Mouse (Mus musculus) adipocyte (in vitro differentiated cells): ENCODE results near the gene Gm2431.
"Not testable (repeated sequence)": the region's sequence is repeated elsewhere in the genome, so short reads cannot be mapped to it uniquely, and the experiment has no call there.

Source experiments
- DNase-seq: peaks from one replicate; pipeline ENCODE4 v3.0.0-alpha.2; 2016; ENCODE audit warnings: low spot score

Gene Gm2431

DNA sequence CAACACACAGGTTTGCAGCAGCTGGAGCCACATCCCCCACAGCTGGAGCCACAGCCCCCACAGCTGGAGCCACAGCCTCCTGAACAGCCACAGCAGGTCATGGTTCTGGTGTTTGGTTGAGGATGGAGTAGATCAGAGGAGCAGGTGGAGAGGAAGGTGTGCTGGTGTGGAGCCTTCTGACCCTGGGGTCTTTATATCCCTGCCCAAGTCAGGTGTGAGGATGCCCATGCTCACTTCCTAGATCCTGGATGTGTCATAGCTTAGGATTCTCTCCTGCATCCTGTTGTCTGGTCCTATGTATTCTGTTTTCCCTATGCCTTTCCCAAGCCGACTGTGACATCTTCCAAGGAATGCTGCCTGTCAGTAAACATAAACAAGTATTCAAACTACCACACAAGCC is at the start of gene Gm2431:
Gene Gm2431 (minus strand): TSS at position 101 of the 400 bp plus-strand sequence.
- DNase-seq: not testable (repeated sequence)

DNA sequence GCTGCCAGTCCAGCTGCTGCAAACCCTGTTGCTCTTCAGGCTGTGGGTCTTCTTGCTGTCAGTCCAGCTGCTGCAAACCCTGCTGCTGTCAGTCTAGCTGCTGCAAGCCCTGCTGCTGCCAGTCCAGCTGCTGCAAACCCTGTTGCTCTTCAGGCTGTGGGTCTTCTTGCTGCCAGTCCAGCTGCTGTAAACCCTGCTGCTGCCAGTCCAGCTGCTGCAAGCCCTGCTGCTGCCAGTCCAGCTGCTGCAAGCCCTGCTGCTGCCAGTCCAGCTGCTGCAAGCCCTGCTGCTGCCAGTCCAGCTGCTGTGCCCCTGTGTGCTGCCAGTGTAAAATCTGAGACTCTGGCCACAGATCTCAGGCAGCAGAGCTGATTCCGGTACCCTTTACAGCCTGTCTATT is 45.8 kb upstream of the Gm2431 start:
- not testable (repeated sequence) for DNase-seq

DNA sequence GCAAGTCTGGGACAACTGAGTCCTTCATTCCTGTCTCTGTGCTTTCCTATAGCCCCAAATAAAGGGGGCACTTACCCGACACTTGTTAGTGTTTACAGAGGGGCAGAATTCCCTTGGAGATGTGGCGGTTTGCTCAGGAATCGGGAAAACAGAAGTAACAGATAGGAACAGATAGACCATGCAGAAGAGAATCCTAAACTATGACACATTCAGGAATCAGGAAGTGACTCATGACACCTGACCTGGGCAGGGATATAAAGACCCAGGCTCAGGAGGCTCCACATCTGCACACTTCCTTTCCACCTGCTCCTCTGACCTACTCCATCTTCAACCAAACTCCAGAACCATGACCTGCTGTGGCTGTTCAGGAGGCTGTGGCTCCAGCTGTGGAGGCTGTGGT is 45.1 kb upstream of the Gm2431 start, which contains the start of gene Krtap5-4:
Gene Krtap5-4 (plus strand): TSS at position 301 of the 400 bp plus-strand sequence.
- DNase-seq: no peak

DNA sequence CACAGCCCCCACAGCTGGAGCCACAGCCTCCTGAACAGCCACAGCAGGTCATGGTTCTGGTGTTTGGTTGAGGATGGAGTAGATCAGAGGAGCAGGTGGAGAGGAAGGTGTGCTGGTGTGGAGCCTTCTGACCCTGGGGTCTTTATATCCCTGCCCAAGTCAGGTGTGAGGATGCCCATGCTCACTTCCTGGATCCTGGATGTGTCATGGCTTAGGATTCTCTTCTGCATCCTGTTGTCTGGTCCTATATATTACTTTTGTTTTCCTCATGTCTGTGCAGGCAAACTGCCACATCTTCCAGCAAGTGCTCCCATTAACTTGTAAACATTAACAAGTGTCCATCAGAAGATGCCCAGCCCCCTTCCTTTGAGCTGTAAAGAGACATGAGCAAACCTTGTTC is 38.9 kb upstream of the Gm2431 start, which contains the start of gene Krtap5-1:
Gene Krtap5-1 (minus strand): TSS at position 101 of the 400 bp plus-strand sequence.
- DNase-seq: not testable (repeated sequence)

DNA sequence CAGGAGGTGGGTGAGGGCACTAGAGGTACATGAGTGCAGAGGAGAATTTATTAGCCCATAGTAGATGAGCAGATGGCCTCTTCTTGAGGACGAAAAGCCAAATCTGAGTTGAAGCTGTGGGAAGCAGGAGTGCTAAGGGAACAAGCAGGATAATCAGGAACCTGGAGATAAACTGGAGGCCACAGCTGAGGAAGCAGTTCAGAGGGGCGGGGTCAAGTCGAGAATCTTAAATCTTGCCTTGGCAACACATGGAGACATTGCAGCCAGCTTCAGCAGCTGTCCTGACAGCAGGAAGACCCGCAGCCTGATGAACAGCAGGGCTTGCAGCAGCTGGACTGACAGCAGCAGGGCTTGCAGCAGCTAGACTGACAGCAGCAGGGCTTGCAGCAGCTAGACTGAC is 38.0 kb upstream of the Gm2431 start:
- DNase-seq: not testable (repeated sequence)

DNA sequence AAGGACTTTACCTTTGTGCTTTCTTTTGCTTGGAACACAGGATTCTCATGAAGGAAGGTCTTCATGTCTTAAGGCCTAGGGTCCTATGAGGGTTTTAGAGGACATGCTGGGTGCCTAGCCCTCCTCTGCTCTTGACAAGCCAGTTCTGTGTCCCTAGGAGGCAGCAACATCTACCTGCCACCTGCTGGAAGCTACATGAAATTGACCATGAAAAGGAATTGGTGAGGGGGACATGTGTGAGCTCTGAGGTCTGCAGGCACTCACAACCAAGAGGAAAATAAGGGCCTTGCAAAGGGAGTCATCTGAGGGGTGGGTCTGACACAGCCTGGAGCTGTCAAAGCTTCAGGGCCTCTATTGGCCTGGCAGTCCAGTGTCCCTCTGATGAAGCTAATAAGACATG is 37.3 kb upstream of the Gm2431 start:
- no peak for DNase-seq

DNA sequence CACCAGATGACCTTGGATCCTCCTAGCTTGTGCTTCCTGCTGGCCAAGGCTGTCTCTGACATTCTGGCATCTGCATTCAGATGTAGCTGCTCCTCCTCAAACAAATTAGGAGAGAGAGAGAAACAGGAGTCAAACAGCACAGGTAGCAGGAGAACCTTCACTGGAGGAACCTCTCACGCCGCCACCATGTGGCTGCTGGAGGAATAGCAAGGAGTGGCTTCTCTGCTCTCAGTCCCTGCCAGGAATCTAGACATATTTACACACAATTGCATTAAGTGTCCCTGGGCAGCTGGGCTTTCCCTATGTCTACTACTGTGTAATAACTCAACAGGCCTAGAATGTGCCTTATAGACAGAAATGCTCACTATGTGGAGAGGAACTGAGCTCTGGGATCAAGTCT is 35.7 kb upstream of the Gm2431 start:
- DNase-seq: peak; percentile 12

DNA sequence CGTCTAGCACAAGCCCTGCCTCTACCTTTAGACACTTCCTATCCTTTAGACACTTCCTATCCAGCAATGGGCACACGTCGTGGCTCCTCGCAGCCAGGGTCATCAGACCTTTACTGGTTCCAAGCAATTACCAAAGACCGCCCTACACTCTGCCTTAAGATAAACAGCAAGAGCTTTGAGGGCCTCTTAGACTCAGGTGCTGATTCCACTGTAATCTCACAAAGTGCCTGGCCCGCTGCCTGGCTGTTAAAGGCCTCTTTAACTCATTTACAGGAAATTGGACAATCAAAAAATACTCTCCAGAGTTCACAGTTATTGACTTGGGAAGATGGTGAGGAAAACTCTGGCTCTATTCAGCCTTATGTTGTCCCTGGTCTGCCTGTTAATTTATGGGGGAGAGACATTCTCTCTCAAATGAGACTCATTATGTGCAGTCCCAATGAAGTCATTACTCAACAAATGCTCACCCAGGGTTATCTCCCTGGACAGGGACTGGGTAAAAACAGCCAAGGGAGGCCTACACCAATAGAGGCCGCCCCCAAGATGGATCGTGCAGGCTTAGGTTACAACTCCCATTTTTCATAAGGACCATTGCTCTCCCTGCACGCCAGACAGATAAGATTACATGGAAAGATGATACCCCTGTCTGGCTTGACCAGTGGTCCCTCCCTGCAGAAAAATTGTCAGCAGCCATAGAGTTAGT is 27.9 kb upstream of the Gm2431 start:
- DNase-seq: not testable (repeated sequence)

DNA sequence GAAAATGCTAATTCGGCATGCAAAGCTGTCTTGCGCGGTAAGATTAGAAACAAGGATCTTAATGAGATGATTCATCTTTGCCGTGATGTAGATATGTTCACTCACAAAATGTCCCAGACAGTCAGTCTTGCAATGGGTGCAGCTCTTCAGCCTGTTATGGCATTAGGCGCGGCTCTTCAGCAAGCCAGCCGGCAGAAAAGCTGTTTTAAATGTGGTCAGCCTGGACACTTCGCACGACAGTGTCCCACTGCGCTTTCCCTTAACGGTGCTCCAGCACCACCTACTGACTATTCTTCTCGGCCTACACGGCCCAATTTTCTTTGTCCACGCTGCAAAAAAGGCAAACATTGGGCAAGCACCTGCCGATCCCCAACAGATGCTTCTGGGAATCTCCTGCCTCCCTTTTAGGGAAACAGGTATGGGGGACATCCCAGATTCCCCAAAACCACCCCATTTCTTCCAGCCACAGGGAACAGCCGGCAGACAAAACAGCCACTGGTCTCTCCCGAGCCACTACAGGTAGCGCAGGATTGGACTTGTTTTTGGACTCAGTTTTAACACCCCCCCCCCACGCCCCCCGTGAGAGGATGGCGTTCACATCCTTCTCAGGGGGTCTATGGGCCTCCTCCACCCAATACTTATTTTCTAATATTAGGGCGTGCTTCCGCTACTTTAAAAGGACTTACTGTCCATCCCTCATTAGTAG is 27.1 kb upstream of the Gm2431 start:
- no peak for DNase-seq

DNA sequence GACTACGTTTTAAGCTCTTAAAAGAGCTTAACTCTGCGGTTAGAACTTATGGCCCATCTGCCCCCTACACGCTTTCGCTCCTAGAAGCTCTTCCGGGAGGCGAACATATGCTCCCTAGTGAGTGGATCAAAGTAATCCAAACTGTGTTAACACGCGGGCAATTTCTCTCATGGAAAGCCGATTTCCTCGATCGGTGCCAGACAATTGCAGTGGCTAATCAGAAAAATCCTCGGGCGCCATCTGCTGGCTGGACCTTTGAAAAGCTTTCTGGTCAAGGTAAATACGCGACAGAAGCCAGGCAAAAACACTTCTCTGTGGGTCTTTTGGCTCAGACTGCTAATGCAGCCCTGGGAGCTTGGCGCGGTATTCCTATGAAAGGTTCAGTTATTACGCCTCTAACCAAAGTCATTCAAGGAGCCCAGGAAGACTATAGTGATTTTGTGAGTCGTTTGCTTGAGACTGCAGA is 26.5 kb upstream of the Gm2431 start:
- peak; percentile 88 for DNase-seq

DNA sequence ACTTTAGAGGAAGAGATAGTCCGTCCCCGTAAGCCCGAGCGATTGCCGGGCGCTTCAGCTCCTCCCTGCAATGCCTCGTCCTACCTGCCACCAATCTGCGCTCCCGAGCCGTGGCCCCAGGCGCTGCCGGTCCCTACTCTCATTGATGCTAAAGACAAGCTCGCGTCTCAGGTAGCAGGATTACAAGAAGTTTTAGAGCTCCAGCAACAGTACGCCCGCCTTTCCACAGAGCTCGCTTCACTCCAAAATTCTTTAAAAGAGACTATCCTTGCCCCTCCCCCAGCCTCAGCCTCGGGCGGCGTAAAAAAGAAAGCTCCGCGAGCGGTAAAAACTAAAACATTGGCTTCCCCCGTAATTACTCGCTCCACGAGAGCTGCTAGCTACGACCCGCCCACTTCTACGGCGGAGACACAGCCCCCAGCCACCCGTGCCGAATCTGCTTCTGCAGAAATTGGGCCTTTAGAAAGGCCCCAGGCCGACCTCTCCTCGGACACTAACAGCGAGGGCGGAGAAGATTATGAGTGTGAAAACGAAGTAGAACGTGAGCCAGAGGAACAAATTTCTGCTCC is 26.0 kb upstream of the Gm2431 start:
- DNase-seq: peak; percentile 3

DNA sequence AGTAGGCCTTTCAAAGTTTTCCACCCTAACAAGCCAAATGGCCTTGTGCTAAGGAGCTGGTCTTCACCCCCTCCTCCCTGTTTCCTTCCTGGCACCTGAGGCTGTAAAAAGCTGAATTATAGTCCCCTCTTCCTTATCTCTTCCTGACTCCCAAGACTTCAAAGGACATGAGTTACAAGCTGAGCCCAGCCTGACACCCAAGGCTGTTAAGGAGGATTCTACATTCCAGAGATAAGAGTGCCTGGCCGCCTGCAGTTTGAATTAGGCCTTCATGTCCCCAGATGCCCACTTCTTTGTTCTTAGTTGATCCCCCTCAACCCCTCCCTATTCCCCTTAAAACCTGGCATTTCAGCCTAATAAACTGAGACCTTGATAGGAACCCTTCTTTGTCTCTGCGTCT is 24.7 kb upstream of the Gm2431 start:
- DNase-seq: not testable (repeated sequence)

DNA sequence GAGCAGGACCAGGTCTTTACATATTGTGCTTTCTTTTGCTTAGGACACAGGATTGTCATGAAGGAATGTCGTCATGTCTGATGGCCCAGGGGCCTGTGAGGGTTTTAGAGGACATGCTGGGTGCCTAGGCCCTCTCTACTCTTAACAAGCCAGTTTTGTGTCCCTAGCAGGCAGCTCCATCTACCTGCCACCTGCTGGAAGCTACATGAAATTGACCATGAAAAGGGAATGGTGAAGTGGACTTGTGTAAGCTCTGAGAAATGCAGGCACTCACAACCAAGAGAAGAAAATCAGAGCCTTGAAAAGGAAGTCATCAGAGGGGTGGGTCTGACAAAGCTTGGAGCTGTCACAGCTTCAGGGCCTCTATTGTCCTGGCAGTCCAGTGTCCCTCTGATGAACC is 21.1 kb upstream of the Gm2431 start:
- not testable (repeated sequence) for DNase-seq

DNA sequence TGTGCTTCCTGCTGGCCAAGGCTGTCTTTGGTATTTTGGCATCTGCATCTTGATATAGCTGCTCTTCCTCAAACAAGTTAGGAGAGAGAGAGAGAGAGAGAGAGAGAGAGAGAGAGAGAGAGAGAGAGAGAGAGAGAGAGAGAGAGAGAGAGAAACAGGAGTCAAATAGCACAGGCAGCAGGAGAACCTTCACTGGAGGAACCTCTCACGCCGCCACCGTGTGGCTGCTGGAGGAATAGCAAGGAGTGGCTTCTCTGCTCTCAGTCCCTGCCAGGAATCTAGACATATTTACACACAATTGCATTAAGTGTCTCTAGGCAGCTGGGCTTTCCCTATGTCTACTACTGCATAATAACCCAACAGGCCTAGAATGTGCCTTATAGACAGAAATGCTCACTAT is 20.0 kb upstream of the Gm2431 start:
- DNase-seq: peak; percentile 58

DNA sequence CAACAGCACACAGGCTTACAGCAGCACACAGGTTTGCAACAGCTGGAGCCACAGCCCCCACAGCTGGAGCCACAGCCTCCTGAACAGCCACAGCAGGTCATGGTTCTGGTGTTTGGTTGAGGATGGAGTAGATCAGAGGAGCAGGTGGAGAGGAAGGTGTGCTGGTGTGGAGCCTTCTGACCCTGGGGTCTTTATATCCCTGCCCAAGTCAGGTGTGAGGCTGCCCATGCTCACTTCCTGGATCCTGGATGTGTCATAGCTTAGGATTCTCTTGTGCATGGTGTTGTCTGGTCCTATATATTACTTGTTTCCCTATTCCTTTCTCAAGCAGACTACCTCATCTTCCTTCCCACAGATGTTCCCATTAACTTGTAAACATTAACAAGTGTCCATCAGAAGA is 16.1 kb upstream of the Gm2431 start, which contains the start of gene Gm4559:
Gene Gm4559 (minus strand): TSS at position 101 of the 400 bp plus-strand sequence.
- not testable (repeated sequence) for DNase-seq

DNA sequence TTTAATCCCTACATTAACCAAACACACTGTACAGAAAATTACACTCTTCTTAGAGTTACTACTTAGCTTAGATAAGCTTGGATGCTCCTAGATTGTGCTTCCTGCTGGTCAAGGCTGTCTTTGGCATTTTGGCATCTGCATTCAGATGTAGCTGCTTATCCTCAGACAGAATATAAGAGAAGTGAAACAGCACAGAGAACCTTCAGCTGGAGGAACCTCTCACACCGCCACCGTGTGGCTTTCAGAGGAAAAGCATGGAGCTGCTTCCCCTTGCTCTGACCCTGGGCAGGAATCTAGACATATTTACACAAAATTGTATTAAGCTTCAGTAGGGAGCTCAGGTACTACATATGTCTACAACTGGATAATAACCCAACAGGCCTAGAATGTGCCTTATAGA is 2.6 kb downstream of the Gm2431 start:
- peak; percentile 15 for DNase-seq

DNA sequence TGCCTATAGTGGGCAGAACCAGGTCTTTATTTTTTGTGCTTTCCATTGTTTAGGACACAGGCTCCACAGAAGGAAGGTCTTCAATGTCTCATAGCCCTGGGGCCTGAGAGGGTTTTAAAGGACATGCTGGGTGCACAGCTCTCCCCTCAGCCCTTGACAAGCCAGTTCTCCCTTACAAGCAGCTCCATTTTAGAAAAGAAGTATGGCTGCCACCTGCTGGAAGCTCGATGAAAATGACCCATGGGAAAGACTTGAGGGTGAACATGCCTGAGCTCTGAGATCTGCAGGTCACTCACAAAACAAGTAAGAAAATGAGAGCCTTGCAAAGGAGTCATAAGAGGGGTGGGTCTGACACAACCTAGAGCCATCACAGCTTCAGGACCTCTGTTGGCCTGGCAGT is 8.3 kb downstream of the Gm2431 start:
- DNase-seq: peak; percentile 18

DNA sequence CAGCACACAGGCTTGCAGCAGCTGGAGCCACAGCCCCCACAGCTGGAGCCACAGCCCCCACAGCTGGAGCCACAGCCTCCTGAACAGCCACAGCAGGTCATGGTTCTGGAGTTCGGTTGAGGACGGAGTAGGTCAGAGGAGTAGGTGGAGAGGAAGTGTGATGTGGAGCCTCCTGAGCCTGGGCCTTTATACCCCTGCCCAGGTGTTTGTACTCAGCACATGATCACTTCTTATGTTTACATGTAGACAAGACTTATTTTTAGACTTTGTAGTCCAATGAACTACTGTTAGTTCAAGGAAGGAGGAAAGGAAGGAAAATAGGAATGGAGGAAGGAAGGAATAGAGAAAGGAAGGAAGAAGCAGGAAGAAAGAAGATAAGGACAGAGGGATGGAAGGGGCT is 17.2 kb downstream of the Gm2431 start, which contains the start of gene Gm40460:
Gene Gm40460 (minus strand): TSS at position 101 of the 400 bp plus-strand sequence.
- DNase-seq: no peak

DNA sequence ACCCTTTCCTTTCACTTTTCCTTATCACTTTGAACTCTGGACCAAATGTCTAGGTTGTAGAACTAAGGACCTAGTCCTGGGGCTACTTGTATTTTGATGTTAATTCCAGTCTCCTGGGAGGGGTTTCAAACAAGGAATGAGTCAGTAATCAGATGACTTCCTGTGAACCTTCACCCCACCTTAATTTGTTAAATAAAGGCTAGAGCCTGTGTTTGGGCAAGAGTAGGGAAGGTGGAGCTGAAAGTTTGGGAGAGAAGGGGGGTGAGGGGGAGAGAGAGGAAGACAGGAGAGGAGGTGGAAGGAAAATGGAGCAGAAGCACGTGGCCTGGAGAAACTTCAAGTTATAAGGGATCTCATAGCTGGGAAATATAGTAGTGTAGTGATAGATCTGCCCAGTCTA is 26.6 kb downstream of the Gm2431 start:
- DNase-seq: no peak

DNA sequence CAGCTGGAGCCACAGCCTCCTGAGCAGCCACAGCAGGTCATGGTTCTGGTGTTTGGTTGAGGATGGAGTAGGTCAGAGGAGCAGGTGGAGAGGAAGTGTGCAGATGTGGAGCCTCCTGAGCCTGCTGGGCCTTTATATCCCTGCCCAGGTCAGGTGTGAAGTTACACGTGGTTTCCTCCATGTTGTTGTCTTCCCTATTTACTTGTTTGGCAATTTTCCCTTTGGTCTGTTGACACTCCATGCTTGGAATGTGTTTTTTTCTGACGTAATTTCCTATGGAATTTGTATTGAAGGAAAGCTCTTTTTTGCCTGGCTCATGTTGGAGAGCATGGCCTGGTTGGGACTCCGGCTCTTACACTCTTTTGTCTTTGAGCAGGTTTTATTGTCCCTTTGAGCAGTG is 28.3 kb downstream of the Gm2431 start, which contains the start of gene Krtap5-5:
Gene Krtap5-5 (minus strand): TSS at position 101 of the 400 bp plus-strand sequence.
- DNase-seq: peak; percentile 3

DNA sequence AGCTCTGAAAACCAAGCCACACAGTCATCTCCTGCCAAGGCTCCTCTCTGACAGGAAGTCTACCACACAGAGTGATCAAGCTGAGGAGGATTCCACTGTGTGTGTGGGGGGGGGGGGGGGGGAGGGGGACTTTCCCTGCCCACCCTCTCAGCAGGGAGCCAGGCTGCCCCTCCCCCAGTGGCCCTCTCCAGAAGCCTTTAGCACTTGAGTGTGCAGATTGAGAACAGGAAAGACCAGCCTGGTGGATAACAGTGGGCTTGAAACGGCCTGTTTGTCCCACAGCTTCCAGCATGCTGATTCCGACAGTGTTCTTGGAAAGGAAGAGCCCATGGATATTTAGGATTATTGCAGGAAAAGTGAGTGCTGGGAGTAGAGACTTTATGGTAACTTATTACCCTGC is 33.6 kb downstream of the Gm2431 start:
- no peak for DNase-seq

DNA sequence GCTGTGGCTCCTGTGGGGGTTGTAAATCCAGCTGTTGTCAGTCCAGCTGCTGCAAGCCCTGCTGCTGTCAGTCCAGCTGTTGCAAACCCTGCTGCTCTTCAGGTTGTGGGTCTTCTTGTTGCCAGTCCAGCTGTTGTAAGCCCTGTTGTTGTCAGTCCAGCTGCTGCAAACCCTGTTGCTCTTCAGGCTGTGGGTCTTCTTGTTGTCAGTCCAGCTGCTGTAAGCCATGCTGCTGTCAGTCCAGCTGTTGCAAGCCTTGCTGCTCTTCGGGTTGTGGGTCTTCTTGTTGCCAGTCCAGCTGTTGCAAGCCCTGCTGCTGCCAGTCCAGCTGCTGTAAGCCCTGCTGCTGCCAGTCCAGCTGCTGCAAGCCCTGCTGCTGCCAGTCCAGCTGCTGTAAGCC is 46.0 kb downstream of the Gm2431 start:
- DNase-seq: not testable (repeated sequence)

DNA sequence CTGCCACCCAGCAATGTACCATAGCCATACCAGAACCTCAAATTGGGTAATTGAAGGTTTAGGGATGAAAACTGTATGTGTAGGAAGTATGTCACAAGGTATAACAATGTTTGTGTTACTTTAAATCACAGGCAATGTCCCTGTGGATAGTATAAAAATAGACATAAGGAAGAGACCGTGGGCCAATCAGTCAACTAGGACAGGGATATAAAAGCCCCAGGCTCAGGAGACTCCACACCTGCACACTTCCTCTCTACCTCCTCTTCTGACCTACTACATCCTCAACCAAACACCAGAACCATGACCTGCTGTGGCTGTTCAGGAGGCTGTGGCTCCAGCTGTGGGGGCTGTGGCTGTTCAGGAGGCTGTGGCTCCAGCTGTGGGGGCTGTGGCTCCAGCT is 46.6 kb downstream of the Gm2431 start, which contains the start of gene Gm7579:
Gene Gm7579 (plus strand): TSS at position 301 of the 400 bp plus-strand sequence.
- no peak for DNase-seq
